Mouse (Mus musculus): ENCODE measurements at regions not wholly inside any gene's neighbourhood (a gene's known extent, or its start where the extent isn't known, plus 50 kb on each side); places are given as distances from the start of the nearest gene placed in this dataset.

DNA sequence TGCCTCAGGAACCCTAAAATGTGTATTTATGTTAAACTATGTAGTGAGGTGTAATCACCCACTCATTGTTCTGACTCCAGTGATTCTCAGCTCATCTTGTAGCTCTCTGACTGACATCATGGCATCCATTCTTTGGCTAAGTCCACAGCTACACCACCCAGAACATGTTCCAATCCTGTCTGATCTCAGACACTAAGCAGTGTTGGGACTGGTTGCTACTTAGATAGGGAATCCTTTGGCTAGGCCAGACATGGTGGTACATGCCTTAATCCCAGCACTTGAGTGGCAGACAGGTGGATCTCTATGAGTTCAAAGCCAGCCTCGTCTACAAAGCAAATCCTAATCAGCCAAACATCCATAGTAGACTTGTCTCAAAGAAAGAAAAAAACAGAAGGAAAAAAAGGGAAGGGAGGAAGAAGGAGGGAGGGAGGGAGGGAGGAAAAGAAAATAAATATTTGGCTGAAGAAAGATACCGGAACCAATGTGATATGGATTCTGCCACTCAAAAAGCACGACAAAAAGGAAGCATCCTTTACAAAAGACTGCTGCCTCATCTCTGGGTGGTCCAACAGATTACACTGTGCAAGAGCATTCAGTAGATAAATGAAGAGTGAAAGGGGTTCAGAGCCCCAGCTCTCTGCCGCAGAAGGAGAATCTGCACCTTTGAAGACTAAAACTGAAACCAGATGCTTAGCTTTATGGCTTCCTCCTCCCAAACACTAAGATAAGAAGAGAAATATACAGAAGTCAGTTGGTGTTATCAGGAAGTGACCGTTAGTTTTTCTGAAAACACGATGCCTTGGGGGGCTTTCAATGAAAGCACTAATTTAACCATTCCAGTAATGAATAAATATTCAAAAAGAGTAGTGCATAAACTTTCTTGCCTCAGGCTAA, 51.5 kb upstream of the Med13 start:
- Histone ChIP-seq H3K27ac (ENCODE audit: insufficient read depth, low read length) (no peak overlapping the region), H3K4me1 (ENCODE audit: control insufficient read depth, insufficient read depth, low read length) (no peaks in the 10 kb centered on the region), H3K4me3 (ENCODE audit: insufficient read depth, low read length) (no peak overlapping the region)
- TF ChIP-seq CTCF (IDR thresholded peaks at IDR 0.05; ENCODE audit: borderline replicate concordance, insufficient read depth, low read length) (no peak), POLR2A (IDR thresholded peaks at IDR 0.05; ENCODE audit: low read depth, low read length) (no peak)

DNA sequence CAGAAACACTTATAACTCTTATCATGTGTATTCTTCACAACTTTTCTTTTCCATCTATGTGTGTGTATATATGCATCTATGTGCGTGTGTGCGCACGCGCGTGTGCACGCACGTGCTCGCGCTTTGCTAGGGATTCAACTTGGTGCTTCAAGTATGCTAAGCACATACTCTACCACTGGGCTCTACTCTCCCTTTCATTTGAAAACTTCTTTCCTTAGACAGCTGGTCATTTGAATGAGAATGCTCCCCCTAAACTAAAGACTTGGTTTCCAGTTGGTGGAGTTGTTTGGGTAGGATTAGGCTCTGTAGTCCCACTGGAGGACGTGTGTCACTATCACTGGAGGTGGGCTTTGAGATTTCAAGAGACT, 52.2 kb upstream of the Med13 start:
- no peak for TF ChIP-seq POLR2A (IDR thresholded peaks at IDR 0.05; ENCODE audit: low read depth, low read length)
- no peak for TF ChIP-seq CTCF (IDR thresholded peaks at IDR 0.05; ENCODE audit: borderline replicate concordance, insufficient read depth, low read length)
- no peak overlapping the region for H3K4me3 ChIP-seq (ENCODE audit: insufficient read depth, low read length)
- H3K4me1 ChIP-seq (ENCODE audit: control insufficient read depth, insufficient read depth, low read length): no peaks in the 10 kb centered on the region
- no peak overlapping the region for H3K27ac ChIP-seq (ENCODE audit: insufficient read depth, low read length)

DNA sequence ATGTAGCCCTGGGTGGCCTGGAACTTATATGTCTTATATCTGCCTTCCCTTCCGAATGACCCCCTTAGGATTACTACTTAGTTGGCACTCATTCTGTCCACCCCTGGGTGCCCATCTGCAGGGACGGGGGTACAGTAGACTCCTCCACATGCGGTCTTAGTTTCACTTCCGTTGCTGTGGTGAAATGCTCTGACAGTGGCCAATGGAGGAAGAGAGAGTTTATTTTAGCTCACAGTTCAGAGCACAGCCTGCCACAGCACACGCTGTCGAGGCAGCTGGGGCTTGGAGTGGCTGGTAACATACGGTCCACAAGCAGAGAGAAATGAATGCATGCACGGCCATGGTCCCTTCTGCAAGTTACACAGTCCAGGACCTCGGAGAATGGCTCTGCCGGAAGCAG, 53.1 kb upstream of the Med13 start:
- Histone ChIP-seq H3K4me1 (ENCODE audit: control insufficient read depth, insufficient read depth, low read length) (no peaks in the 10 kb centered on the region), H3K27ac (ENCODE audit: insufficient read depth, low read length) (no peak overlapping the region)
- no peak for TF ChIP-seq CTCF (IDR thresholded peaks at IDR 0.05; ENCODE audit: borderline replicate concordance, insufficient read depth, low read length)

DNA sequence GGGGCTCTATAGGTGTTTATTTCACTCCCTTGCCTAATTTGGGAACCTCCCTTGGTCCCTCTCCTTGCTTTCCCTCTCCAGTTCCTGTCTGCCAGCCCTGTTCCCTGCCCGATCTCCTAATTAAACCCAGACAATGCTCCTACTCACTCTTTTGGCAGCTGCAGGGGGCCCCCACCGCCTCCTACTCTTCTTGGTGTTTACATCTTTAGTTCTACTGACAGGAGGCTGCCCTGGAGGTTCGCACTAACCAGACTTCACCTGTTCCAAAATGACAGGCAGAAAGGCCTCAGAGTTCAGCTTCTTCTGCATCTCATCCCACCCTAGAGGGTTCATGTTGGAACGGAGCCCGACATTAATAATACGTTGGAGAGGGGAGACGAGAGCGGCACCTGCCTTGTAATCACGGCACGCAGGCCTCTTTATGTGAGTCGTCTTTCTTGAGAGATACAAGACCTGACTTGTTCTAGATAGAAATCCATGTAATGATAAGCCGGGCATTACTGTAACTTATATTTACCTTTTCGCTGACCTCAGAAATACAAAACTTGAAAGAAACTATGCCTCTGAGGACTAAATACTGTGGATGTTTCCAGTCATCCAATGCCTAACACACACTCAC, 55.5 kb upstream of the Med13 start:
- no peaks in the 10 kb centered on the region for H3K4me1 ChIP-seq (ENCODE audit: control insufficient read depth, insufficient read depth, low read length)
- H3K4me3 ChIP-seq (ENCODE audit: insufficient read depth, low read length): no peak overlapping the region
- TF ChIP-seq POLR2A (IDR thresholded peaks at IDR 0.05; ENCODE audit: low read depth, low read length): no peak
- TF ChIP-seq CTCF (IDR thresholded peaks at IDR 0.05; ENCODE audit: borderline replicate concordance, insufficient read depth, low read length): no peak
- H3K27ac ChIP-seq (ENCODE audit: insufficient read depth, low read length): no peak overlapping the region

More for the DNA sequence above, 53.1 kb upstream of the Med13 start:
- no peak overlapping the region for H3K4me3 ChIP-seq (ENCODE audit: insufficient read depth, low read length)

DNA sequence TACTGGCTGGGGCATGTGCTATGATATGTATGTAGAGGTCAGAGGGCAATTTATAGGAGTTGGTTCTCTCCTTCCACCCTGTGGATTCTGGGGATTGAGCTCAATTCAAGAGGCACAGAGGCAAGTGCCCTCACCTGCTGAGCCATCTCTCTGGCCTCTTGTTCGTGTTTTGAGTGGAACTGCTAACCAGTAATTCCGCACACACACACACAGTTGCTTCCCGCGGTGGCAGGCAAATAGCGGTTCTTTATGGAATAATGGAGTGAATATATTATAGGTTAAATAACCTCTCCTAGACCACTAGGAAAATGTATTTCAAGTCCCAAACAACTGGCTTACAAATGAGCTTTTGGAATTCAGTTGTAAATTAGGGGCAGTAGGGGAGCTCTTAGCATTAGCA, 59.1 kb upstream of the Med13 start:
- Histone ChIP-seq H3K27ac (ENCODE audit: insufficient read depth, low read length) (no peak overlapping the region), H3K4me3 (ENCODE audit: insufficient read depth, low read length) (no peak overlapping the region), H3K4me1 (ENCODE audit: control insufficient read depth, insufficient read depth, low read length) (no peaks in the 10 kb centered on the region; the same call in 1 of the 2 replicates)
- TF ChIP-seq CTCF (IDR thresholded peaks at IDR 0.05; ENCODE audit: borderline replicate concordance, insufficient read depth, low read length) (no peak), POLR2A (IDR thresholded peaks at IDR 0.05; ENCODE audit: low read depth, low read length) (no peak)

DNA sequence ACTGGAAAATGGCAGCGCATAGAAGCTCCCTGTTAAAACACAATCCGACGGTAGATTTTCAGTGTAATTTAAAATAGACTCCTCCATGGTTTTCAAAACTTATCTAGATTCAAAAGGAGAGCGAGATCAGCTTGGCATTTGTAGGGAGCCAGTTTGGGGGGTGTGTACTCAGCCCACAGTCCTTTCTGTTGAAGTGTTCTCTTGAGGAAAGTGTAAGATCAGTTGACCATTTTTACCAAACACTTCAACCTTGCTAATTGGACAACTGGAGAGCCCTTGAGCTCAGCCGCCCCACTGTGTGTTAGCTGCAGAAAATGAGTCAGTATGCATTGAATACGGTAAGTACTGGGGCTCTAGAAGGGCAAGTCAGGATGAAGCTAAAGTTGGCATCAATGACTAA, 59.8 kb upstream of the Med13 start:
- Histone ChIP-seq H3K4me3 (ENCODE audit: insufficient read depth, low read length) (no peak overlapping the region), H3K4me1 (ENCODE audit: control insufficient read depth, insufficient read depth, low read length) (no peaks in the 10 kb centered on the region; the same call in 1 of the 2 replicates), H3K27ac (ENCODE audit: insufficient read depth, low read length) (no peak overlapping the region)
- TF ChIP-seq POLR2A (IDR thresholded peaks at IDR 0.05; ENCODE audit: low read depth, low read length) (no peak), CTCF (IDR thresholded peaks at IDR 0.05; ENCODE audit: borderline replicate concordance, insufficient read depth, low read length) (no peak)

DNA sequence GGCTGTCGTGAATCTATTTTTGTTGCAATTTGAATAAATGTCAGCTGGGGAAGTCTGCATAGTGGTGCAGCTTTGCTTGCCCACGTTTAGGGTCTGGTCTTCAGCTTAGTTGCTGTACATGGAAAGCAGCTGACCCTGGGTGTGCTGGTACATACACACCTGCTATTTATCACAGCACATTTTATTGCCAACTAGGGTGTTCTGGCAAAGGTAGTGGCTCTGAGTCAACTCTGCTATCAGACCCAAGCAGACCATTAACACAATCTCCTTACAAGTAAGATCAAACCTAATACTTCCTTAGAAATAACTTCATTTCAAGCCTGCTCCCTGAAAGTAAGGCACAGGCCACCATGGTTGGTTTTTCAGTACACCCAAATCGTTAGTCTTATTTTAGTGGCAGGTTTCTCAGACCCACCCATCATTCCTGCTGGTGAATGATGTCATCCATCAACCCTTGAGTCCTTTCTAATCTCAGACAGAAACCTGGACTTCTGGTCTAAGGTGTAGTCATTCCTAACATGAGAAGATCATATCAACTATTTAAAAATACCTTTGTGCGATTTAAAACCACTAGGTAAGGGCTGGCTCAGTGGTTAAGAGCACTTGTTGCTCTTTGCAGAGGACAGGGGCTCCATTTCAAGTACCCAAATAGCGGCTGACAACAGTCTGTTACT, 62.5 kb upstream of the Med13 start:
- H3K4me1 ChIP-seq (ENCODE audit: control insufficient read depth, insufficient read depth, low read length): no peaks in the 10 kb centered on the region; the same call in 1 of the 2 replicates
- peak overlapping the region; percentile 48; the same call in 1 of the 2 replicates for H3K27ac ChIP-seq (ENCODE audit: insufficient read depth, low read length)
- H3K4me3 ChIP-seq (ENCODE audit: insufficient read depth, low read length): no peak overlapping the region
- TF ChIP-seq POLR2A (IDR thresholded peaks at IDR 0.05; ENCODE audit: low read depth, low read length): no peak
- TF ChIP-seq CTCF (IDR thresholded peaks at IDR 0.05; ENCODE audit: borderline replicate concordance, insufficient read depth, low read length): no peak

DNA sequence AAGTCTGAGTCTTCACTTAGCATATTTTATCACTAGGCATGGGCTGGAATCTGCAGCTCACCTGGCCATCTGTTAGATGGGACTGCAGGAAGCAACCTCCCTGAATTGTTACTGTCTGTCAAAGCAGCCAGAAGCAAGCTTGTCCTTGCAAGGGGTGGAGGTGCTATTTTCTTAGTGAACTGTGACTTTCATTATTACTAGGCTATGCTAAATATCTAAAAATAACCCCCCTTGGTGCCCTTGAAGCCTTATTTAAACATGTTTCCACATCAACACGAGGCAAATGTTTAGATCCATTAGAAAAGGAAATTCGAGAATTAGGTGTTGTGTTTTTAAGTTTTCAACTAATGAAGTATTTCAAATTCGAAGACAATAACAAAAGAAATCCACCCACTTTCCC, 55.5 kb upstream of the Rnft1 start:
- Histone ChIP-seq H3K4me3 (ENCODE audit: insufficient read depth, low read length) (no peak overlapping the region), H3K4me1 (ENCODE audit: control insufficient read depth, insufficient read depth, low read length) (no peaks in the 10 kb centered on the region), H3K27ac (ENCODE audit: insufficient read depth, low read length) (no peak overlapping the region)
- TF ChIP-seq POLR2A (IDR thresholded peaks at IDR 0.05; ENCODE audit: low read depth, low read length) (no peak), CTCF (IDR thresholded peaks at IDR 0.05; ENCODE audit: borderline replicate concordance, insufficient read depth, low read length) (no peak)

DNA sequence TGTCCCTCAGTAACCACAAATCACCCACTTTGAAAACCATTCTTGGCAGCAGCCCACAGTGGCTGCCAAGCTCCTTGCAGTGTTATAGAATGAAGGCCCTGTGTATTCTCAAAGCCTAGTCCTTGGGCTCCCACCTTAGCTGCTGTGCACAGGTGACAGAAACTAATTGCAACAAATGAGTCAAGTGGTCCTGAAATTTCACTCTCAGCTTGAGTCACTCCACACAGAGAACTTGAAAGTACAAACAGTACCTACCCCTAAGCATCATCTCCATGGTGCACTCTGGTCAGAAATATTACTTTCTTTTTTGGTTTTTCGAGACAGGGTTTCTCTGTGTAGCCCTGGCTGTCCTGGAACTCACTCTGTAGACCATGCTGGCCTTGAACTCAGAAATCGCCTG, 54.2 kb upstream of the Rnft1 start:
- Histone ChIP-seq H3K27ac (ENCODE audit: insufficient read depth, low read length) (no peak overlapping the region), H3K4me1 (ENCODE audit: control insufficient read depth, insufficient read depth, low read length) (no peaks in the 10 kb centered on the region), H3K4me3 (ENCODE audit: insufficient read depth, low read length) (no peak overlapping the region)
- TF ChIP-seq POLR2A (IDR thresholded peaks at IDR 0.05; ENCODE audit: low read depth, low read length): no peak
- no peak for TF ChIP-seq CTCF (IDR thresholded peaks at IDR 0.05; ENCODE audit: borderline replicate concordance, insufficient read depth, low read length)

DNA sequence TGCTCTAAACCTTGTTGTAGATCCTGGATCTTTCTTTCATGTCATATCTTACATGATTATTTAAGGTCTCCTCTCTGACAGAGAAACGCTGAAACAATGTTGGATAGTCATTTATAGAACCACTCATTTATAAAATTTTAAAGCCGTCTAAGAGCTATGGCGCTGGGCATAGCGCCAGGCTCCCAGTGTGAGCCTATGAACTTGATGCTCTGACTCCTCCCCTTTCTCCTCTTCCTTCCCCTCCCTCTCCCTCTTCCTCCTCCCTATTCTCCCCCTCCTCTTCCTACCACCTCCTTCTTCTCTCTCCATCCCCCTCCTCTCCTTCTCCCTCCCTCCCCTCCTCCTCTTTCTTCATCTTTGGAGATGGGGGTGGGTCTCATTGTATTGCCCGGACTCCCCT, 52.9 kb upstream of the Rnft1 start:
- no peak for TF ChIP-seq CTCF (IDR thresholded peaks at IDR 0.05; ENCODE audit: borderline replicate concordance, insufficient read depth, low read length)
- TF ChIP-seq POLR2A (IDR thresholded peaks at IDR 0.05; ENCODE audit: low read depth, low read length): no peak
- Histone ChIP-seq H3K4me3 (ENCODE audit: insufficient read depth, low read length) (no peak overlapping the region), H3K27ac (ENCODE audit: insufficient read depth, low read length) (no peak overlapping the region), H3K4me1 (ENCODE audit: control insufficient read depth, insufficient read depth, low read length) (no peaks in the 10 kb centered on the region)
